Mouse (Mus musculus): ENCODE results near the gene Myo16. TPM values are rescaled to one million over a fixed set of nuclear protein-coding genes. Genes with fewer than 3 reads are reported as not detected.

The Myo16 gene
- polyA plus RNA-seq, 1 experiment, result 2.4 TPM

GRCm38 (mm10) chr8:10303992-10304391 lies 150.3 kb downstream of the Myo16 start:
- no peak for DNase-seq (ENCODE audit: low read depth)

GRCm38 (mm10) chr8:10304721-10305120 lies 151.0 kb downstream of the Myo16 start:
- no peak for DNase-seq (ENCODE audit: low read depth)

GRCm38 (mm10) chr8:10307345-10307744 lies 153.6 kb downstream of the Myo16 start:
- DNase-seq (ENCODE audit: low read depth), result no peak

- DNase-seq (ENCODE audit: low read depth), result no peak
These were observed 154.2 kb downstream of the Myo16 start for GRCm38 (mm10) chr8:10307770-10308476.

GRCm38 (mm10) chr8:10310470-10310869 lies 156.8 kb downstream of the Myo16 start:
- DNase-seq (ENCODE audit: low read depth), result no peak

- DNase-seq (ENCODE audit: low read depth), result no peak
These were observed 158.6 kb downstream of the Myo16 start for GRCm38 (mm10) chr8:10312316-10312715.

- DNase-seq (ENCODE audit: low read depth), result no peak
These were observed 162.5 kb downstream of the Myo16 start for GRCm38 (mm10) chr8:10316201-10316600.

GRCm38 (mm10) chr8:10318103-10318502 lies 164.4 kb downstream of the Myo16 start:
- DNase-seq (ENCODE audit: low read depth), result no peak

- no peak for DNase-seq (ENCODE audit: low read depth)
These were observed 196.7 kb downstream of the Myo16 start for GRCm38 (mm10) chr8:10350451-10350850.

GRCm38 (mm10) chr8:10358711-10359110 lies 205.0 kb downstream of the Myo16 start:
- no peak for DNase-seq (ENCODE audit: low read depth)

GRCm38 (mm10) chr8:10362949-10363348 lies 209.2 kb downstream of the Myo16 start:
- no peak for DNase-seq (ENCODE audit: low read depth)

GRCm38 (mm10) chr8:10363654-10364406 lies 210.1 kb downstream of the Myo16 start:
- DNase-seq (ENCODE audit: low read depth), result no peak

GRCm38 (mm10) chr8:10366141-10366540 lies 212.4 kb downstream of the Myo16 start:
- DNase-seq (ENCODE audit: low read depth), result no peak

- no peak for DNase-seq (ENCODE audit: low read depth)
These were observed 218.9 kb downstream of the Myo16 start for GRCm38 (mm10) chr8:10372571-10372970.

- no peak for DNase-seq (ENCODE audit: low read depth)
These were observed 233.4 kb downstream of the Myo16 start for GRCm38 (mm10) chr8:10387143-10387542.

GRCm38 (mm10) chr8:10391096-10391683 lies 237.5 kb downstream of the Myo16 start:
- DNase-seq (ENCODE audit: low read depth), result no peak

- DNase-seq (ENCODE audit: low read depth), result no peak
These were observed 238.2 kb downstream of the Myo16 start for GRCm38 (mm10) chr8:10391913-10392312.

GRCm38 (mm10) chr8:10394506-10394905 lies 240.8 kb downstream of the Myo16 start:
- no peak for DNase-seq (ENCODE audit: low read depth)

GRCm38 (mm10) chr8:10395146-10395545 lies 241.4 kb downstream of the Myo16 start:
- no peak for DNase-seq (ENCODE audit: low read depth)

- DNase-seq (ENCODE audit: low read depth), result no peak
These were observed 248.9 kb downstream of the Myo16 start for GRCm38 (mm10) chr8:10402606-10403005.

GRCm38 (mm10) chr8:10405469-10405868 lies 251.8 kb downstream of the Myo16 start:
- DNase-seq (ENCODE audit: low read depth), result no peak

- no peak for DNase-seq (ENCODE audit: low read depth)
These were observed 255.3 kb downstream of the Myo16 start for GRCm38 (mm10) chr8:10409043-10409442.

- no peak for DNase-seq (ENCODE audit: low read depth)
These were observed 257.8 kb downstream of the Myo16 start for GRCm38 (mm10) chr8:10411511-10411910.

Data from gonadal fat pad, adult 2 months (tissue).